Mouse (Mus musculus): ENCODE results near the gene Tbc1d22a. TPM values are rescaled to one million over a fixed set of nuclear protein-coding genes. Genes with fewer than 3 reads are reported as not detected.

Tbc1d22a gene
- total RNA-seq (2017) = 24.4 to 47.7 TPM (median 28.3 TPM) in 3 replicates

DNA sequence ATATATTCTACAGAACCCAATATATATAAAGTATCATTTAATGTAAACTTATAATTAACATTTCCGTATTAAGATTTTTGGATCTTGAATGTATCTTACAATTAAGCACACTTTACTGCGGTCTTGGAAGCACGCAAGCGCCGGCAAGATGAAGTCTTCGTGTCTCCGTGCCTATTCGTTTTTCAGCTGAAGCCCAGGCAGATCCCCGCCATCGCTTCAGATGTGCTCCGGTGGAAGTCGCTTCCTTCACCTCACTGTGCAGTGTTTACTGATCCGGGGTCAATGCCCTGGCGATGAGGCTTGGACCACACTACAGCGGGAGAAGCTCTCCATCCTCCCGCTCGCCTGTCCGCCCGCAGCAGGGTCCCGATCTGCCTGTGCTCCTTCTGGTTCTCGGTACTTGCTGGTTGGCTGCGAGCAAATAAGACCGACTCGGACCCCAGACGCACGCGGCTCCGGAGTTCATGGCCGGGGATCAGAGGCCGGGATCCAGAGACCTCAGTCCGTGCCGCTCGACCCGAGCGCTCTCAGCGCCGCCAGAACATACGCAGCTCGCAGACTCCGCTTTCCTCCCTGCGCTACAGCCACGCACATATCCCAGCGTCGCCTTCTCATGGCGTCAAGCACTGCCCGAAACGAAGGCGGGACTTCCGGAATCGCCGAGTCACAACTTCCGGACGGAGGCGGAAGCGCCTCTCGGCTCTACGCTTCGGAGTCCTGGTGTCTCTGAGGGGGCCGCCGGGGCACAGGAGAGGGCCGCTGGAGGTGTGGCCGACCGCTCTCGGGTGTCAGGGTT, at the start of gene Tbc1d22a:
Tbc1d22a (plus strand) TSS at position 707 of the 796 bp plus-strand sequence.
- ATAC-seq (replicated peaks; ENCODE audit: insufficient number of reproducible peaks, low FRiP score, low TSS enrichment, poor library complexity, severe bottlenecking) = peak; percentile 94

DNA sequence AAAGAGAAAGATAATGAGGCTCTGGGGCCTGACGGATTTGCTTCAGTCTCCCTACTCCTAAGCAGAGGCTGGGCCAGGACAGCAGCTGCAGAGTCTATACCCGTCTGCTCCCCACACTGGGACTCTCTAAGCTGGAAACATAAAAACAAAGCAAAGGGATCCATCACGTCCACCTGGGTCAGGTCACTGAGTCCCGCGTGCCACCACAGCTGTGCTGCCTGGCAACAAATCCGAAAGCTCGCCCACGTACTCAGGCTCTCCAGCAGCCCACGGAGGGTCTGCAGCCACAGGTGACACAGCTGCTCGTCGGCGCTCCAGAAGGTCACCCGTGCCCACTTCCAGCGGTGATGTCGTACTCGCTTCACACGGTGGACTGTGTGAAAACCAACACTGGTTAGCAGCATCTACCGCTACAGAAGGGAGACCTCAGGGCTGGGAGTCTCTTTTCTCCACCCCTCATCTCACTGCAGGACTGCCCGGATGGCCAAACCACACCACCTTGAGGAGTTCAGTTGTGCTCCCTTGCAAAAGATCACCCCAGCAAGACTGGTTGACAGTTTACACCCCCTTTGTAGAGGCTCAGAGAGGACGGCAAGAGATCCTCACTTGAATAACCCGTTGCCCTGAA, 49.4 kb upstream of the Tbc1d22a start:
- no peak for ATAC-seq (replicated peaks; ENCODE audit: insufficient number of reproducible peaks, low FRiP score, low TSS enrichment, poor library complexity, severe bottlenecking)

DNA sequence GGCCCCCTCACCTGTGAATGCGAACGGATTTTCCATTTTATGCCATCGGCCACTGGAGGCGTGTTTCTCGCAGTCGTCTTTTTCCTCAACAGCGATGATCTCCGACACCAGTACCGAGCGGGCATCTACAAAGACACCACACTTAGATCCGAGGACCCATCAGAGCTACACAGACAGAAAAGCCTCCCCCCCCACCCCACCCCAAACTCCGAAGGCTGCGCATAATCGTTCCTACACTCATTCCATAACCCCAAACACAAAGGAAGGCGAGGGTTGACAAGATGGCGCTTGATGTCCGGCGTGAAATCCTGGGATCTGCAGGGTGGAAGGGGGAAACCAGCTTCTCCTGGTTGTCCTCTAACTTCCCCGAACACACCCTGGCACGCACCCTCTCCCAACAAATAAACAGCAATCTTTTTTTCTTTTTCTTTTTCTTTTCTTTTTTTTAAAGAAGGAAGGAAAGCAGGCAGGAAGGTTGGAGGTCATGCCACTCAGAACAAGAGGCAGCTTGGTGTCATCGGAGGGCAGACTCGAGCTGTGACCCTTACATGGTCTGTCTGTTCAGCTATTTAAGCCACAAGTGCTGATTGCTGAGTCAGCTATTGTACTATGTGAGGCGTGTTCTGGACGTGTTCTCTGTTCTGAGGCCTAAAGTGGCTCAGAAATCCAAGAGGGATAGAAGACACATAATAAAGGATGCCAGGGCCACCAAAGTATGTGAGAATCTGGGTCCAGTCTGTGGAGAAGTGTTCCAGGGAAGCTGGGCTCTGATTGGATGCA, 48.3 kb upstream of the Tbc1d22a start:
- ATAC-seq (replicated peaks; ENCODE audit: insufficient number of reproducible peaks, low FRiP score, low TSS enrichment, poor library complexity, severe bottlenecking) = no peak

DNA sequence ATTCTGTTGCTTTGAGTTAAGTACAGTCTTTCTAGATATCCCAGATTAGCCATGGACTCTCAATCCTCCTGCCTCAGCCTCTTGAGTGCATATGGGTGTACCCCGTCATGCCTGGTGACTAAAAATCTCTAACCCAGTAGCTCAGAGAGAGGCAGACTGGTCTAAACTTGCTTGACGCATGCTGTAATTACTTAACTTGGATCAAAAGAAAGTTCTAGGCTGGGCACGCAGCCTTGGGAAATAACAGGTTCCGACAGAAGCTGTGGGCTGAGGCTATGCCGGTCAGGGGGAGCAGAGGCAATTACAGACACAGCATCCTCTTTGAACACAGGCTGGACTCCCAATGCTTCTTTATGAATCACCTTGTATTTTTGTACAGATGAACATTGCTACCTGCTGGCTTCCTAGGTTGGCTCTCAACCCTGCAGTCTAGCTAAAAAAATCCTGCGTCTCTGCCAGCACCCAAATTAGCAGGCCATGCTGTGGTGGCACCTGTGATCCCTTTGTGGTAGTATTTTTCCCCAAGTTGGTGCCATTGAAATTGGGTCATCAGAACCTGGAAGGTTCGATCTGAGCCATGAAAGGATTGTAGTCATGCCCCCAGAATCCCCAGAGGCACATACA, 47.1 kb upstream of the Tbc1d22a start:
- ATAC-seq (replicated peaks; ENCODE audit: insufficient number of reproducible peaks, low FRiP score, low TSS enrichment, poor library complexity, severe bottlenecking) = no peak

GRCm38 (mm10) chr15:86167787-86168504, 46.3 kb upstream of the Tbc1d22a start:
- ATAC-seq (replicated peaks; ENCODE audit: insufficient number of reproducible peaks, low FRiP score, low TSS enrichment, poor library complexity, severe bottlenecking) = no peak

GRCm38 (mm10) chr15:86168505-86168867, 45.8 kb upstream of the Tbc1d22a start:
- ATAC-seq (replicated peaks; ENCODE audit: insufficient number of reproducible peaks, low FRiP score, low TSS enrichment, poor library complexity, severe bottlenecking) = no peak

- no peak for ATAC-seq (replicated peaks; ENCODE audit: insufficient number of reproducible peaks, low FRiP score, low TSS enrichment, poor library complexity, severe bottlenecking)
Observed at GRCm38 (mm10) chr15:86168941-86169816, 45.1 kb upstream of the Tbc1d22a start.

DNA sequence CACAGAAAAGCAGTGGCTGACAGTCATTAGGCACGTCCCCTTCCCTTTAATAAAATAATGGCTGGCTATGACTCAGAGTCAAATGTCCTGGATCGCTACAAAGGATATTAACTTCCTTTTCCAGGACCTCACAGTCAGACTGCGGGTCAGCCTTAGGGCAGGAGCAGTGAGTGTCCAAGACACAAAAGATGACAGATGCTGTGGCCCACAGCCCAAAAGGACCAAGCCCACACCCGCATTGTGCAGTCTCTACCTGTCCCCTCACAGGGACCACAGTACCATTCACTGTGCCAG, 44.5 kb upstream of the Tbc1d22a start:
- no peak for ATAC-seq (replicated peaks; ENCODE audit: insufficient number of reproducible peaks, low FRiP score, low TSS enrichment, poor library complexity, severe bottlenecking)

DNA sequence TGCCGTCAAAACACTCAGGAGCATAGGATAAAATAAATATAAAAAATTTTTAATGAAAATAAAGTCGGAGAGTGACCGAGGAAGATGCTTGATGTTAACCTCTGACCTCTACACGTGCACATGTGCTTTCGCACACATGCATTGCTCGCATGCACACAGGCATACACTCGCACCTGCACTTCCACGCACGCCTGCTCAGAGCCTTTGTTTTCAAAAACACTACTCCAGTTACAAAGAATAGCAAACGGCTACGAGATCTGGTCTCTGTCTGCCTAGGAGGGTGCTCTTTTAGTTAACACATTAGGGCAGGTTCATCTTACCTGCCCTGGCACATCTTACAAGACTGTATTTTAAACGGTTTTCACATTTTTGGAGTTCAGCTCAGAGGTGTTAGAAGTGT, 42.9 kb upstream of the Tbc1d22a start:
- ATAC-seq (replicated peaks; ENCODE audit: insufficient number of reproducible peaks, low FRiP score, low TSS enrichment, poor library complexity, severe bottlenecking) = no peak

DNA sequence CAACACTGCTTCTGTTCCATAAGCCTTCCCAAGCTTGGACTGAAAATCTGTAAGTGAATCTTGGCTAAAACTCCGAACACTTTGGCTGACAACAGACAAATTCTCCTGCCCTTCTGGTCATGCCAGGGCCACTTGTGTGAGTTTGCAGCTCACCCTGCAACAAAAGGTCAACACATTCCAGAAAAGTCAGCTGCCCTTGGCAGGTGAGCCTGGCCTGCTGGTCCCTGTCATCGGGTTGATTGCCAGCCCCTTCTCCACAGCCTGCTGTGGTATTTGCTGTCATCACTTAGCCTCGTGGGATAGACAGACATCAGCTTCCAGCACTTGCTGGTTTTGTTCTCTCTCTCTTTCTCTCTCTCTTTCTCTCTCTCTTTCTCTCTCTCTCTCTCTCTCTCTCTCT, 42.1 kb upstream of the Tbc1d22a start:
- no peak for ATAC-seq (replicated peaks; ENCODE audit: insufficient number of reproducible peaks, low FRiP score, low TSS enrichment, poor library complexity, severe bottlenecking)

- ATAC-seq (replicated peaks; ENCODE audit: insufficient number of reproducible peaks, low FRiP score, low TSS enrichment, poor library complexity, severe bottlenecking) = no peak
Observed at GRCm38 (mm10) chr15:86172526-86172925, 41.7 kb upstream of the Tbc1d22a start.

GRCm38 (mm10) chr15:86173136-86173985, 40.9 kb upstream of the Tbc1d22a start:
- ATAC-seq (replicated peaks; ENCODE audit: insufficient number of reproducible peaks, low FRiP score, low TSS enrichment, poor library complexity, severe bottlenecking) = peak; percentile 56; the same call in 1 of the 2 replicates

GRCm38 (mm10) chr15:86175253-86176050, 38.8 kb upstream of the Tbc1d22a start:
- ATAC-seq (replicated peaks; ENCODE audit: insufficient number of reproducible peaks, low FRiP score, low TSS enrichment, poor library complexity, severe bottlenecking) = no peak

GRCm38 (mm10) chr15:86176166-86176565, 38.1 kb upstream of the Tbc1d22a start:
- no peak for ATAC-seq (replicated peaks; ENCODE audit: insufficient number of reproducible peaks, low FRiP score, low TSS enrichment, poor library complexity, severe bottlenecking)

- no peak for ATAC-seq (replicated peaks; ENCODE audit: insufficient number of reproducible peaks, low FRiP score, low TSS enrichment, poor library complexity, severe bottlenecking)
Observed at GRCm38 (mm10) chr15:86176771-86177702, 37.2 kb upstream of the Tbc1d22a start.

All from monocyte, adult 5-6 weeks (primary cell).